Mouse (Mus musculus): Measurements from ENCODE around the gene Selplg.

DNA sequence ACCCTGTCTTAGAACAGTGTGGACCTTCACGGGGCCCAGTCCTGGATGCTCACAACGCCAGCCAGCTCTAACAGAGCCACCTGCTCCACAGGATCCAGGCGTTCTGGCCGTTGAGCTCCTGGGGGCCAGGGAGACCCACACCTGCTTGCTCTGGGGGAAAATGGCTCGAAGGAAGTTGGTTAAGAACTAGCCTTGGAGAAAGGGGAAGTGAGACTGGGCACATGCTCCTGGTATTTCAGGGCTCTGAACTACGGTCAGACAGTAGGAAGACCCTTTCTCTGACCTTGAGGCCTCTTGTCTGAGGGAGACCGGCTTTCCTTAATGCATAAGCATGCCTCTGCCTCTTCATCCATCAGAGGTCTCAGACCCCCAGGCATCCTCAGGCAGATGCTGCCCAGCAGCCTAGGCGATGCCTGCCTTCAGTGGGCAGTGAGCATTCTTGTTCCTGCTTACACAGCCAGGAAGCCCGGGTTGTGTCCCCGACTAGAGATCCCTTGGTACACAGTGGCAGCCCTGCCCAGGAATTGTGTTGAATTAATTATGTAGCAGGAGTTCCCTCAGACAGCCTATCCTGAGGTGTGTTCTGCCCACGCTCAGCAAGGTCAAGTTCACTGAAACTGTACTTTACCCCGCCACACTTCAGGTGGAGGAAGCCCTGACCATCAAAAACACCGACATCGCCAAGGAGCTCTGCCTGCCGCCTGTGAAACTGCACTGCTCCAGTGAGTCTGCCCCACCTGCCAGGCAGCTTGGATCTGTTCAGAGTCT, 56.1 kb downstream of the Selplg start:
- TF ChIP-seq CTCF (IDR thresholded peaks at IDR 0.05; ENCODE audit: low read depth) (no peak), EP300 (IDR thresholded peaks at IDR 0.05; ENCODE audit: low read depth) (no peak)
